28 mouse cellular contexts compared by ENCODE assay signal in the genomic region with DNA sequence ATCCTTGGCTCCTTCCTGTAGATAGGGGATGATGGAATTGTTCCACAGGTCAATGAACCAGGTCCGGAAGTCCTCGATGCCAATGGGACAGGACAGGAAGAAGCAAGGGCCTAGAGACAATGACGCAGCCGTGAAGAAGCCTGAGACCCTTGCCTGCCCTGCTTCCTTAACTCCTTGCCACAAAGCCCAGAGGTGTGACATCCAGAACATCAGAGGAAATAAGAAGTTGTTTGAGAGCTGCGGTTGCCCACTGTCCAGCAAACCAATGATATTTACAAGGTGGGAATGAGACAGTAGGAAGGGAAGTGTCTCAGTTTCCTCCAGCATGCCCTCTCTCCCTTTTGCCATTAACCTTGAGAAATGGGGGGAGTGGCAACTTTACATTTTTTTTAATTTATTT.
"Had no signal": no experiment of that assay in that cellular context is flagged by ENCODE, and none has a peak within 500 bp of the region (broad histone marks: within the 10 kb centered on the region; RNA-seq: fewer than 3 reads in every experiment).

No protein-coding gene starts in this region.

- DNase-seq: left cerebral cortex, postnatal 4 days; liver; liver, embryonic 13.5 days; liver, postnatal 0 days; lung, adult 18-20 months; lung, adult 2 months; lung, embryonic 14.5 days; lung, postnatal 10 days; lung, postnatal 14 days; lung, postnatal 36 days; lung, postnatal 4 days; midbrain, embryonic 14.5 days had no signal

- H3K27me3 ChIP-seq: limb, embryonic 12.5 days; limb, embryonic 13.5 days; limb, embryonic 15.5 days; liver, embryonic 12.5 days; liver, embryonic 13.5 days; liver, embryonic 15.5 days; lung, embryonic 15.5 days; megakaryocyte, embryonic 14.5 days; midbrain, embryonic 12.5 days; midbrain, embryonic 13.5 days; midbrain, embryonic 15.5 days; neural tube, embryonic 12.5 days had no signal

- H3K4me1 ChIP-seq: limb, embryonic 10.5 days; limb, embryonic 12.5 days; limb, embryonic 13.5 days; limb, embryonic 15.5 days; liver, embryonic 12.5 days; liver, embryonic 13.5 days; liver, embryonic 15.5 days; lung, embryonic 15.5 days; midbrain, embryonic 10.5 days; midbrain, embryonic 12.5 days; midbrain, embryonic 13.5 days; midbrain, embryonic 15.5 days; neural tube, embryonic 12.5 days had no signal

- H3K4me3 ChIP-seq: limb, embryonic 10.5 days; limb, embryonic 12.5 days; limb, embryonic 13.5 days; limb, embryonic 15.5 days; liver, embryonic 12.5 days; liver, embryonic 13.5 days; liver, embryonic 15.5 days; lung, embryonic 15.5 days; megakaryocyte, embryonic 14.5 days; midbrain, embryonic 10.5 days; midbrain, embryonic 12.5 days; midbrain, embryonic 13.5 days; midbrain, embryonic 15.5 days; myocyte; neural tube, embryonic 12.5 days had no signal

- H3K9me3 ChIP-seq: limb, embryonic 10.5 days; limb, embryonic 12.5 days; limb, embryonic 13.5 days; limb, embryonic 15.5 days; liver, embryonic 12.5 days; liver, embryonic 13.5 days; liver, embryonic 15.5 days; lung, embryonic 15.5 days; megakaryocyte, embryonic 14.5 days; midbrain, embryonic 10.5 days; midbrain, embryonic 12.5 days; midbrain, embryonic 13.5 days; midbrain, embryonic 15.5 days; neural tube, embryonic 12.5 days had no signal

- H3K27ac ChIP-seq: limb, embryonic 10.5 days; limb, embryonic 12.5 days; limb, embryonic 13.5 days; limb, embryonic 15.5 days; liver, embryonic 12.5 days; liver, embryonic 13.5 days; liver, embryonic 14.5 days; liver, embryonic 15.5 days; lung, embryonic 15.5 days; macrophage; midbrain, embryonic 10.5 days; midbrain, embryonic 12.5 days; midbrain, embryonic 13.5 days; midbrain, embryonic 15.5 days; neural tube, embryonic 12.5 days had no signal
